Mouse (Mus musculus) stomach, embryonic 16.5 days (tissue): ENCODE measurements around the gene Grem1. TPM values are rescaled to one million over a fixed set of nuclear protein-coding genes. Genes with fewer than 3 reads are reported as not detected.

ENCODE experiments used
- ATAC-seq: fragments of 200-750 bp; cut with Nextera tagmentation; 2 replicates; pipeline ENCODE4 v1.8.0; 2017; ENCODE audit warnings: moderate number of reproducible peaks, moderate TSS enrichment; ENCODE audit not compliant: insufficient read depth, low FRiP score
- H3K27ac ChIP-seq: fragments of 300-500 bp; sonication (generic); 2 replicates; pipeline ENCODE4 v1.5.1; 2014; ENCODE audit warnings: low read length
- H3K27me3 ChIP-seq: fragments of 300-500 bp; sonication (generic); 2 replicates; pipeline ENCODE4 v1.6.1; 2014; ENCODE audit warnings: low read length, control low read depth, mixed read lengths; ENCODE audit not compliant: control insufficient read depth, insufficient read depth
- H3K36me3 ChIP-seq: fragments of 300-500 bp; sonication (generic); 2 replicates; pipeline ENCODE4 v1.6.1; 2014; ENCODE audit warnings: low read length; ENCODE audit not compliant: control insufficient read depth, insufficient read depth
- H3K4me1 ChIP-seq: fragments of 300-500 bp; sonication (generic); 2 replicates; pipeline ENCODE4 v1.6.1; 2014; ENCODE audit warnings: low read length, control low read depth, mixed read lengths; ENCODE audit not compliant: control insufficient read depth, insufficient read depth
- H3K4me2 ChIP-seq: fragments of 300-500 bp; sonication (generic); 2 replicates; pipeline ENCODE4 v1.6.1; 2014; ENCODE audit warnings: low read depth, low read length, mixed read lengths
- H3K4me3 ChIP-seq: fragments of 300-500 bp; sonication (generic); replicated peaks from 2 replicates; pipeline ENCODE4 v1.5.1; 2014; ENCODE audit warnings: mild to moderate bottlenecking, low read length
- H3K9ac ChIP-seq: fragments of 300-500 bp; sonication (generic); 2 replicates; pipeline ENCODE4 v1.6.1; 2014; ENCODE audit warnings: low read length
- H3K9me3 ChIP-seq: fragments of 300-500 bp; sonication (generic); replicated peaks from 2 replicates; pipeline ENCODE4 v1.6.1; 2016; ENCODE audit warnings: low read length, control low read depth; ENCODE audit not compliant: control insufficient read depth
- WGBS: fragments of 180-500 bp; shearing (Covaris S2); extraction: QIAGEN DNeasy Blood & Tissue Kit; methylation state at CpG from one replicate; pipeline ENCODE4 v1.1.7; 2014; 5-methylcytosine and 5-hydroxymethylcytosine counted together
- polyA plus RNA-seq: library from polyadenylated mRNA; unstranded; fragments of >200 nt; fragmentation: Nextera tagmentation; extraction: Ambion mirVana; gene quantifications from 2 replicates; pipeline ENCODE4 v1.2.1, GENCODE M21; 2015

Gene Grem1
- polyA plus RNA-seq, 1 experiment from 2014 or later = 2.8 TPM

DNA sequence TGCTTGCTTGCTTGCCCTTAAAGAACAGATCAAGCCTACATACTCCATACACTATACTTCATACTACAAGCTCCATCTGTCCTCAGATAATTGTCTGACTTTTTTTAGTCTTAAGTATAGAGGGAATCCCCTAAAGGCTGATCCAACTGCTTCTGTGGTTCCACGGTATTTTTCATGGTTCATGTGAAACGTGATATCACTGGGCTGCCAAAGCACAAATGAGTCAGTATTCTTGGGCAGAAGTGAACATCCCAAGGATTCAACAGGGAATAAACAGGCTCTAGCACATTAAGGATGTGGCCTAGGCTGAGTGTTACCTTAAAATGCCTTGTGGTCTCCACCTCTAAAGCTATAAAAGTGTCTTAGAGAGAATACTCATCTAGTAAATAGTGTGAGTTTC, 45.0 kb downstream of the Grem1 start:
- ATAC-seq = no peak
- Histone ChIP-seq H3K27ac (no peak overlapping the region), H3K9ac (no peak overlapping the region)

DNA sequence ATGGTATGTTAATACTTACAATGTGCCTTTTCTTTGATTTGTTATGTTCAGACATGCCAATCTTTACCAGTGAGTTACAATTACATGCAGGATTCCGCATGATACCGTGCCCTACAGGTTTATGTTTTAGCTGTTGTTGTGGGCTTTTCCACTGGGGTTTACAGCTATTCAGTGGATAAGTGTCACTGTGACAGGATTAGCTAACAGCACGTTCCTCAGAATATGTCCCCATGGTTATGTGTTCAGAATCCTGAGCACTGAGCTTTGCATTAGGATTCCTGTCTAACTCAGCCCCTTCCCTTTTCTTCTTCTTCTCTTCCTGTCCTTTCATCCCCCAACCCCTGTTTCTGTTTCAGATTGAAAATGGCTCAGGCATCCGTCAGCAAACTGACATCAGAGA, 50.9 kb downstream of the Grem1 start:
- H3K4me1 ChIP-seq = no peaks in the 10 kb centered on the region
- 77% methylated on average over 4 of the region's 4 CpGs for WGBS
- no peak for ATAC-seq

More for the DNA sequence above, 45.0 kb downstream of the Grem1 start:
- Histone ChIP-seq H3K36me3 (no peaks in the 10 kb centered on the region), H3K4me1 (no peaks in the 10 kb centered on the region), H3K4me3 (no peak overlapping the region), H3K4me2 (no peak overlapping the region), H3K27me3 (no peaks in the 10 kb centered on the region), H3K9me3 (no peaks in the 10 kb centered on the region)
- 63% methylated on average over 2 of the region's 2 CpGs for WGBS

DNA sequence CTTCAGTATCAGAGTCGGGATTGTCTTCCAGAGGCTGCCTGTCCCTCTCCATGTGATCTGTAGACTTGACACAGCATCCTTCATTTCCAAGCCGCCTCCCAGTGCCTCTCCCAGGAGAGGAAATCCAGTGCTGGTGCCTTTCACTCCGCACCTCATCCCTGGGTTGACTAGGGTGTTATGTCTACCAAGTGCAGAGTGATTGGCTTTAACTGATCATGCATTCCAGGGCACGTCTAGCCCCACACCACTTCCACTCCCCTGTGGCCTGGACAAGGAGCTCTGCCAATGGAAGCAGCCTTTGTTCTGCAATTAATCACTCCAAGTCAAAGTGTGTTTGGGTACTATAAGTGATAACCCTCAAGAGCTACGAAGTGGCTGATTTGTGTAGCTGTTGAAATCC, 56.9 kb downstream of the Grem1 start:
- H3K27me3 ChIP-seq = no peaks in the 10 kb centered on the region
- no peak overlapping the region for H3K27ac ChIP-seq
- no peak overlapping the region for H3K4me3 ChIP-seq
- H3K4me2 ChIP-seq = no peak overlapping the region
- H3K9me3 ChIP-seq = no peaks in the 10 kb centered on the region
- no peaks in the 10 kb centered on the region for H3K4me1 ChIP-seq
- ATAC-seq = no peak
- H3K36me3 ChIP-seq = no peaks in the 10 kb centered on the region
- no peak overlapping the region for H3K9ac ChIP-seq
- 60% methylated on average over 5 of the region's 5 CpGs for WGBS

More for the DNA sequence above, 50.9 kb downstream of the Grem1 start:
- Histone ChIP-seq H3K27ac (no peak overlapping the region), H3K9ac (no peak overlapping the region), H3K9me3 (no peaks in the 10 kb centered on the region), H3K36me3 (no peaks in the 10 kb centered on the region), H3K27me3 (no peaks in the 10 kb centered on the region), H3K4me2 (no peak overlapping the region), H3K4me3 (no peak overlapping the region)

DNA sequence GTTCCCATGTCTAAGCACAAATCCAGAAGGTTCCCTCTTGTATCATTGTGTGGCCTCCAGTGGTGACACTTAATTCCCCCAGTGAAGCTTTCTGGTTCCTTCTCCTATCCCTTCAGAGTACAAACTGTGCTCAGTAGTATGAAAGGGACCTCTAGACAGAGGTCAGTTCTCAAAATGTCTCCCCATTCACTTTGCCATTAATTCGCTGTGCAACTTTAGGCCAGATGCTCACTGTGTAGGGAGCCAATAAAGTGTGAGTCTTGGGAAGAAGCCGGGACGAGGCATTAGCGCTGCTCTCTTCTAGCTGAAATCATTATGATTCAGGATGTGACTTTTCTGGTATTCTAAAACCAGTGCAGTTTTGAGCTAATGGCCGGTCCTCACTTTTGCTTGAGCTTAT, 61.8 kb downstream of the Grem1 start:
- no peak overlapping the region for H3K27ac ChIP-seq
- no peak overlapping the region for H3K9ac ChIP-seq
- no peak overlapping the region for H3K4me2 ChIP-seq
- 91% methylated on average over 5 of the region's 5 CpGs for WGBS
- H3K27me3 ChIP-seq = no peaks in the 10 kb centered on the region
- H3K36me3 ChIP-seq = no peaks in the 10 kb centered on the region
- H3K4me1 ChIP-seq = no peaks in the 10 kb centered on the region
- no peak overlapping the region for H3K4me3 ChIP-seq
- no peaks in the 10 kb centered on the region for H3K9me3 ChIP-seq
- no peak for ATAC-seq

DNA sequence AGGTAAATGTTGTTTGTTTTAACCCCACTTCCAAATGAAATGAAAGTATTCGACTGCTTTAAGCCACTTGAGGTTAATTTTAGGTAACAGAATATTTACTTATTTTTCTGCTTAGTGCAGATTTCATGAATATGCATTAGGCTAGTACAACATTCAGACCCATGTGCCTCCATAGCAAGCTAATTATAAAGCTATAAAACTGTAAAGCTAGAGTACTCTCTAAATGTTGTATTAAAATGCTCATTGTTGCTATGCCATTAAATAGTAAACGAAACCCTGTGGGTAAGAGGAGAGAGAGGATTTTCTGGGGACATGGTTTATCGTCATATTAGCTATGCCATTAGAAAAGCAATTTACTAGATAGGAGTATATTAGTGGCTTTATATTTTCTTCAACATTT, 62.2 kb downstream of the Grem1 start:
- H3K9ac ChIP-seq = no peak overlapping the region
- no peaks in the 10 kb centered on the region for H3K4me1 ChIP-seq
- 87% methylated on average over 3 of the region's 3 CpGs for WGBS

More for the DNA sequence above, 62.2 kb downstream of the Grem1 start:
- H3K9me3 ChIP-seq = no peaks in the 10 kb centered on the region
- no peaks in the 10 kb centered on the region for H3K36me3 ChIP-seq
- H3K27ac ChIP-seq = no peak overlapping the region
- no peak for ATAC-seq
- no peaks in the 10 kb centered on the region for H3K27me3 ChIP-seq
- no peak overlapping the region for H3K4me3 ChIP-seq
- no peak overlapping the region for H3K4me2 ChIP-seq

Other genes starting within 250 kb of the Grem1 start
- gene Scg5, start 70.5 kb upstream of the Grem1 start, polyA plus RNA-seq = 9.6 and 12.6 TPM in 2 replicates
- 20.8 and 24.1 TPM in 2 replicates for gene Arhgap11a, start 90.0 kb upstream of the Grem1 start, polyA plus RNA-seq